Mouse (Mus musculus) heart, embryonic 15.5 days (tissue): ENCODE data around the gene Ltbp2. TPM values are rescaled to one million over a fixed set of nuclear protein-coding genes. Genes with fewer than 3 reads are reported as not detected.

Experiments
- ATAC-seq: fragments of 200-750 bp; cut with Nextera tagmentation; replicated peaks from 2 replicates; pipeline ENCODE4 v1.8.0; 2017; ENCODE audit warnings: low read depth, moderate TSS enrichment; ENCODE audit not compliant: insufficient number of reproducible peaks, insufficient read depth, low FRiP score
- H3K27ac ChIP-seq: fragments of 300-500 bp; sonication (generic); 2 replicates; pipeline ENCODE4 v1.5.1; 2015; ENCODE audit warnings: mild to moderate bottlenecking, inconsistent platforms
- H3K27me3 ChIP-seq: fragments of 300-500 bp; sonication (generic); 2 replicates; pipeline ENCODE4 v1.6.1; 2015; ENCODE audit warnings: inconsistent platforms
- H3K36me3 ChIP-seq: fragments of 300-500 bp; sonication (generic); 2 replicates; pipeline ENCODE4 v1.6.1; 2015; ENCODE audit warnings: mild to moderate bottlenecking, inconsistent platforms
- H3K4me1 ChIP-seq: fragments of 300-500 bp; sonication (generic); replicated peaks from 2 replicates; pipeline ENCODE4 v1.6.1; 2015; ENCODE audit warnings: inconsistent platforms
- H3K4me2 ChIP-seq: fragments of 300-500 bp; sonication (generic); 2 replicates; pipeline ENCODE4 v1.6.1; 2015; ENCODE audit warnings: inconsistent platforms, mild to moderate bottlenecking, moderate library complexity
- H3K4me3 ChIP-seq: fragments of 300-500 bp; sonication (generic); 2 replicates; pipeline ENCODE4 v1.5.1; 2015; ENCODE audit warnings: mild to moderate bottlenecking, inconsistent platforms
- H3K9ac ChIP-seq: fragments of 300-500 bp; sonication (generic); 2 replicates; pipeline ENCODE4 v1.6.1; 2015; ENCODE audit warnings: mild to moderate bottlenecking, inconsistent platforms
- H3K9me3 ChIP-seq: fragments of 300-500 bp; sonication (generic); replicated peaks from 2 replicates; pipeline ENCODE4 v1.6.1; 2016; ENCODE audit warnings: inconsistent platforms
- WGBS: fragments of 180-500 bp; shearing (Covaris S2); methylation state at CpG from one replicate; pipeline ENCODE4 v1.1.7; 2015; ENCODE audit warnings: mixed read lengths; 5-methylcytosine and 5-hydroxymethylcytosine counted together
- polyA plus RNA-seq: library from polyadenylated mRNA; unstranded; fragments of >200 nt; fragmentation: Nextera tagmentation; extraction: Ambion mirVana; gene quantifications from 2 replicates; pipeline ENCODE4 v1.2.1, GENCODE M21; 2015

The Ltbp2 gene
- polyA plus RNA-seq, 1 experiment from 2014 or later, result 5.3 TPM

GRCm38 (mm10) chr12:84875761-84876480 is 411 bp downstream of the Ltbp2 start:
- peak overlapping the region; percentile 6 for H3K9ac ChIP-seq
- 0 out of 2 replicates have a peak, but pooled peaks have one; percentile 20 for ATAC-seq
- H3K27me3 ChIP-seq, result peaks cover 62% of the 10 kb centered on the region
- peaks cover 16% of the 10 kb centered on the region for H3K4me1 ChIP-seq
- H3K9me3 ChIP-seq, result no peaks in the 10 kb centered on the region
- under 1% methylated on average over 59 of the region's 59 CpGs for WGBS
- H3K27ac ChIP-seq, result no peak overlapping the region
- peak overlapping the region; percentile 73 for H3K4me2 ChIP-seq
- peak overlapping the region; percentile 48 for H3K4me3 ChIP-seq
- no peaks in the 10 kb centered on the region for H3K36me3 ChIP-seq

- Histone ChIP-seq H3K4me1 (peaks cover 16% of the 10 kb centered on the region), H3K36me3 (no peaks in the 10 kb centered on the region), H3K4me3 (no peak overlapping the region), H3K9me3 (no peaks in the 10 kb centered on the region), H3K4me2 (0 out of 2 replicates have a peak overlapping the region, but pooled peaks have one; percentile 11), H3K27ac (no peak overlapping the region), H3K9ac (no peak overlapping the region), H3K27me3 (peaks cover 69% of the 10 kb centered on the region)
- no peak for ATAC-seq
- whole genome bisulfite sequencing, result under 1% methylated on average over 3 of the region's 3 CpGs
Measured at GRCm38 (mm10) chr12:84873434-84873833, 2.9 kb downstream of the Ltbp2 start.

- no peaks in the 10 kb centered on the region for H3K36me3 ChIP-seq
- no peaks in the 10 kb centered on the region for H3K9me3 ChIP-seq
- 64% methylated on average over 2 of the region's 2 CpGs for WGBS
- H3K27me3 ChIP-seq, result peaks cover 58% of the 10 kb centered on the region
- H3K4me3 ChIP-seq, result no peak overlapping the region
- no peak for ATAC-seq
- H3K9ac ChIP-seq, result no peak overlapping the region
- peaks cover 16% of the 10 kb centered on the region for H3K4me1 ChIP-seq
- H3K27ac ChIP-seq, result no peak overlapping the region
- H3K4me2 ChIP-seq, result no peak overlapping the region
Measured at GRCm38 (mm10) chr12:84872310-84872709, 4.0 kb downstream of the Ltbp2 start.

- 79% methylated on average over 9 of the region's 9 CpGs for WGBS
- H3K4me3 ChIP-seq, result no peak overlapping the region
- ATAC-seq, result no peak
- no peak overlapping the region for H3K4me2 ChIP-seq
- peaks cover 44% of the 10 kb centered on the region for H3K27me3 ChIP-seq
- no peak overlapping the region for H3K27ac ChIP-seq
- no peak overlapping the region for H3K9ac ChIP-seq
- H3K9me3 ChIP-seq, result no peaks in the 10 kb centered on the region
- no peaks in the 10 kb centered on the region for H3K4me1 ChIP-seq
- H3K36me3 ChIP-seq, result no peaks in the 10 kb centered on the region
Measured at GRCm38 (mm10) chr12:84865431-84865830, 10.9 kb downstream of the Ltbp2 start.

GRCm38 (mm10) chr12:84864801-84865200 is 11.5 kb downstream of the Ltbp2 start:
- H3K9me3 ChIP-seq, result no peaks in the 10 kb centered on the region
- H3K9ac ChIP-seq, result no peak overlapping the region
- no peak overlapping the region for H3K4me3 ChIP-seq
- peaks cover 38% of the 10 kb centered on the region for H3K27me3 ChIP-seq
- no peaks in the 10 kb centered on the region for H3K4me1 ChIP-seq
- no peak for ATAC-seq
- H3K4me2 ChIP-seq, result no peak overlapping the region
- H3K27ac ChIP-seq, result no peak overlapping the region
- no peaks in the 10 kb centered on the region for H3K36me3 ChIP-seq
- 52% methylated on average over 7 of the region's 7 CpGs for WGBS

- H3K27ac ChIP-seq, result no peak overlapping the region
- no peak overlapping the region for H3K4me3 ChIP-seq
- no peak for ATAC-seq
- H3K9me3 ChIP-seq, result no peaks in the 10 kb centered on the region
- H3K4me1 ChIP-seq, result no peaks in the 10 kb centered on the region
- H3K4me2 ChIP-seq, result no peak overlapping the region
- no peak overlapping the region for H3K9ac ChIP-seq
- peaks cover 32% of the 10 kb centered on the region for H3K27me3 ChIP-seq
- 74% methylated on average over 5 of the region's 5 CpGs for WGBS
- no peaks in the 10 kb centered on the region for H3K36me3 ChIP-seq
Measured at GRCm38 (mm10) chr12:84863196-84863595, 13.1 kb downstream of the Ltbp2 start.

GRCm38 (mm10) chr12:84862136-84862910 is 14.0 kb downstream of the Ltbp2 start:
- WGBS, result 73% methylated on average over 14 of the region's 14 CpGs
- no peak overlapping the region for H3K4me2 ChIP-seq
- no peaks in the 10 kb centered on the region for H3K9me3 ChIP-seq
- no peaks in the 10 kb centered on the region for H3K36me3 ChIP-seq
- no peak overlapping the region for H3K4me3 ChIP-seq
- H3K27me3 ChIP-seq, result peaks cover 32% of the 10 kb centered on the region
- 0 out of 2 replicates have a peak overlapping the region, but pooled peaks have one; percentile 19 for H3K27ac ChIP-seq
- H3K9ac ChIP-seq, result no peak overlapping the region
- ATAC-seq, result 0 out of 2 replicates have a peak, but pooled peaks have one; percentile 13
- H3K4me1 ChIP-seq, result no peaks in the 10 kb centered on the region

DNA sequence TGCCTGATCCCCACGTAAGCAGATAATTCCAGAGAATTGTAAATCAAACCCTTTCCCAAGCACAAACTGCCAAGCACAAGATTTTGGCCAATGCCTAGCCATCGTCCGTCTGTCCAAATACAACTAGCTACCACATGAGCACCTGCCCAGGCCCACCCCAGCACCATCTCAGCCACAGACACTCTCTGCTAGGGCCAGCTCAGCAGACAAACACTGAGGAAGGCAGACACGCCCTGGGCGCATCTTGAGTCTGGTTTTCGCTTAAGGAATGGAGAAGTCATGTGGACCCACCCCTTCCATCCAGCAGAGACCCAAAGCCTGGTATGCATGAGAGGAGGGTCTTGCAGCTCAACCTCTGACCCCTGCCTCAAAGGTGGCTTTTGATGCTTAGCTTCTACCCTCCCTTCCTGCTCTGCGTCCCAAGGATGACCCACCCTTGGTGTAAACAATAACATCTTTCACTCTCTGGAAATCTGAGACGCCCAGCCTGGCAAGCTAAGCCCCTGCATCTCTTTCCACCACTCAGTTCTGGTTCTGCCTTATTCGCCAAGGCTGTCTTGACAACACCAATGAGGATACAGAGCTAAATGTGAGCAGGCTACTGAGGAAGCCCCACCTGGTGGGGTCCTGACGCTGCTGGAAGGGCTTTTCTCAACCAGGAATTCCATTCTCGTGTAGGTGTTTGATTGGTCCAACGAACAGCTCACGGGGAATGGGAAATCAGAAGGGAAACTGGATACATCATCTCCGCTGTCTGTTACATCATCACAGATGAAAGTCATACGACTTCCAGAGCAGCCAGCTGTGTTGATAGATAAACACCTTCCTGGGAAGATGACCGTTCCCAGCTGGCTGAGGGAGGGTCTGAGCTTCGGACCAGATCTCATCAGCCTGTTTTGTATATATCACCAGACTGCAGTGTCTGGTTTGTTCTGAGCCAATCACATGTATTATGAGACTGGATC is 17.9 kb downstream of the Ltbp2 start:
- no peak overlapping the region for H3K27ac ChIP-seq
- no peak for ATAC-seq
- H3K36me3 ChIP-seq, result no peaks in the 10 kb centered on the region
- 0 out of 2 replicates have a peak, but pooled peaks cover 3% of the 10 kb centered on the region for H3K4me1 ChIP-seq
- H3K9ac ChIP-seq, result no peak overlapping the region
- H3K4me2 ChIP-seq, result no peak overlapping the region
- no peak overlapping the region for H3K4me3 ChIP-seq
- WGBS, result 48% methylated on average over 17 of the region's 17 CpGs
- peaks cover 14% of the 10 kb centered on the region for H3K27me3 ChIP-seq
- no peaks in the 10 kb centered on the region for H3K9me3 ChIP-seq

DNA sequence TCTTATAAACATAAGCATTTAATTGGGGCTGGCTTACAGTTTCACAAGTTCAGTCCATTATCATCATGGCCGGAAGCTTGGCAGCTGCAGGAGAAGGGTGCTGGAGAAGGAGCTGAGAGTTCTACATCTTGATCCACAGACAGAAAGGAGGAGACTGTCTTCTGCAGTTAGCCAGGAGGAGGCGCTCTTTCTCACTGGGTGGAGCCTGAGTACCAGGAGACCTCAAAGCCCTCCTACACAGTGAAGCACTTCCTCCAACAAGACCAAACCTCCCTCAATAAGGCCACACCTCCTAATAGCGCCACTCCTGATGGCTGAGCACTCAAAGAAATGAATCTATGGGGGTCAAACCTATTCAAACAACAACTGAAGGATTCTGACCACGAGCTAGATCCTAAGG is 18.6 kb downstream of the Ltbp2 start:
- Histone ChIP-seq H3K4me2 (no peak overlapping the region), H3K4me1 (0 out of 2 replicates have a peak, but pooled peaks cover 3% of the 10 kb centered on the region), H3K9me3 (no peaks in the 10 kb centered on the region), H3K27ac (no peak overlapping the region), H3K9ac (no peak overlapping the region), H3K27me3 (peaks cover 9% of the 10 kb centered on the region; the same call in 1 of the 2 replicates), H3K36me3 (no peaks in the 10 kb centered on the region), H3K4me3 (no peak overlapping the region)
- ATAC-seq, result no peak
- 65% methylated on average over 4 of the region's 4 CpGs for WGBS

DNA sequence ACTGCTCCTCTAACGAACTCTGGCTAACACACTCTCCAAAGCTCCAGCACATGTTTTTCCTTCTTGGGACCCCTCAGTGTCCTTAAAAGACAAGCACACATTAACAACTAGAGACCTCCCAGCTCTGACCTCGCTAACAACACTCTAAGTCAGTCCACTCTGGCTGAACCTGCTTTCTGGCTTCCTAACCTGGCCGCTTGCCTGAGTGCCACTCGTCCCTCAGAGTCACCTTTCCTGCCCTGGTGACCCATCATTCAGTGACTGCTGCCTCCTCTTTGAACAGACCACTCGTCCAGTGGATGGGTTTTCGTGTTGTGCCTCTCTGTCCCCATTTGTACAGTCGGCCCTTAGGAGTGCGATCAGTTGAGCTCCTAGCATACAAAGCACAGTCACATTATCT is 19.8 kb downstream of the Ltbp2 start:
- peaks cover 12% of the 10 kb centered on the region; the same call in 1 of the 2 replicates for H3K27me3 ChIP-seq
- H3K4me1 ChIP-seq, result peaks cover 6% of the 10 kb centered on the region
- no peak overlapping the region for H3K4me3 ChIP-seq
- no peaks in the 10 kb centered on the region for H3K36me3 ChIP-seq
- WGBS, result 76% methylated on average over 8 of the region's 8 CpGs
- ATAC-seq, result no peak
- H3K9me3 ChIP-seq, result no peaks in the 10 kb centered on the region
- H3K27ac ChIP-seq, result no peak overlapping the region
- no peak overlapping the region for H3K9ac ChIP-seq
- no peak overlapping the region for H3K4me2 ChIP-seq
